Mouse (Mus musculus) lung, postnatal 0 days (tissue): Measurements from ENCODE around the gene Il16. TPM values are rescaled to one million over a fixed set of nuclear protein-coding genes. Genes with fewer than 3 reads are reported as not detected.

Experiments used
- ATAC-seq: fragments of 200-750 bp; cut with Nextera tagmentation; 2 replicates; pipeline ENCODE4 v1.8.0; 2017; ENCODE audit warnings: moderate library complexity
- DNase-seq: peaks from one replicate; pipeline ENCODE4 v3.0.0-alpha.2; 2016; ENCODE audit warnings: low spot score
- H3K27ac ChIP-seq: fragments of 300-500 bp; sonication (generic); 2 replicates; pipeline ENCODE4 v1.5.1; 2014; ENCODE audit warnings: antibody characterized with exemption, mild to moderate bottlenecking, low read length, mixed read lengths
- H3K27me3 ChIP-seq: fragments of 300-500 bp; sonication (generic); replicated peaks from 2 replicates; pipeline ENCODE4 v1.6.1; 2014; ENCODE audit warnings: low read length, mixed read lengths; ENCODE audit not compliant: insufficient read depth
- H3K36me3 ChIP-seq: fragments of 300-500 bp; sonication (generic); 2 replicates; pipeline ENCODE4 v1.6.1; 2014; ENCODE audit warnings: low read length, mixed read lengths; ENCODE audit not compliant: insufficient read depth
- H3K4me1 ChIP-seq: fragments of 300-500 bp; sonication (generic); 2 replicates; pipeline ENCODE4 v1.6.1; 2014; ENCODE audit warnings: antibody characterized with exemption, low read depth, low read length, mixed read lengths; ENCODE audit not compliant: insufficient read depth
- H3K4me2 ChIP-seq: fragments of 300-500 bp; sonication (generic); replicated peaks from 2 replicates; pipeline ENCODE4 v1.6.1; 2014; ENCODE audit warnings: low read depth, mild to moderate bottlenecking, low read length, moderate library complexity, mixed read lengths
- H3K4me3 ChIP-seq: fragments of 300-500 bp; sonication (generic); 2 replicates; pipeline ENCODE4 v1.5.1; 2014; ENCODE audit warnings: low read depth, low read length
- H3K9ac ChIP-seq: fragments of 300-500 bp; sonication (generic); replicated peaks from 2 replicates; pipeline ENCODE4 v1.6.1; 2014; ENCODE audit warnings: low read depth, mild to moderate bottlenecking
- H3K9me3 ChIP-seq: fragments of 300-500 bp; sonication (generic); 2 replicates; pipeline ENCODE4 v1.6.1; 2016; ENCODE audit warnings: low read length, mixed read lengths
- CTCF ChIP-seq: IDR thresholded peaks from 2 replicates; pipeline ENCODE4 v1.5.1; 2016; ENCODE audit warnings: antibody characterized with exemption, mild to moderate bottlenecking
- EP300 ChIP-seq: IDR thresholded peaks from 2 replicates; pipeline ENCODE4 v1.6.1; 2016; ENCODE audit warnings: antibody characterized with exemption, mild to moderate bottlenecking, control low read depth
- WGBS: fragments of 180-500 bp; shearing (Covaris S2); extraction: QIAGEN DNeasy Blood & Tissue Kit; methylation state at CpG from one replicate; pipeline ENCODE4 v1.1.7; 2014; 5-methylcytosine and 5-hydroxymethylcytosine counted together
- polyA plus RNA-seq: library from polyadenylated mRNA; unstranded; fragments of >200 nt; fragmentation: Nextera tagmentation; extraction: Ambion mirVana; gene quantifications from 2 replicates; pipeline ENCODE4 v1.2.1, GENCODE M21; 2015

The Il16 gene
- polyA plus RNA-seq, 1 experiment from 2014 or later = 8.0 TPM

- TF ChIP-seq CTCF (no peak), EP300 (no peak)
- ATAC-seq (no peak), DNase-seq (no peak)
- no peak overlapping the region for H3K27ac ChIP-seq
- no peak overlapping the region for H3K9ac ChIP-seq
- no peaks in the 10 kb centered on the region for H3K27me3 ChIP-seq
- no peaks in the 10 kb centered on the region for H3K36me3 ChIP-seq
- no peak overlapping the region for H3K4me3 ChIP-seq
- H3K4me1 ChIP-seq = no peaks in the 10 kb centered on the region
- 68% methylated on average over 2 of the region's 2 CpGs for WGBS
- H3K4me2 ChIP-seq = no peak overlapping the region
- H3K9me3 ChIP-seq = no peaks in the 10 kb centered on the region
These were observed 91.3 kb downstream of the Il16 start for GRCm38 (mm10) chr7:83654196-83654595.

GRCm38 (mm10) chr7:83653605-83654051 is 91.9 kb downstream of the Il16 start:
- ATAC-seq (no peak), DNase-seq (peak; percentile 18)
- H3K4me1 ChIP-seq = no peaks in the 10 kb centered on the region
- H3K27ac ChIP-seq = no peak overlapping the region
- H3K4me3 ChIP-seq = no peak overlapping the region
- H3K27me3 ChIP-seq = no peaks in the 10 kb centered on the region
- no peak overlapping the region for H3K9ac ChIP-seq
- no peak for TF ChIP-seq EP300
- TF ChIP-seq CTCF = no peak
- H3K36me3 ChIP-seq = no peaks in the 10 kb centered on the region
- no peak overlapping the region for H3K4me2 ChIP-seq
- no peaks in the 10 kb centered on the region for H3K9me3 ChIP-seq
- 78% methylated on average over 2 of the region's 2 CpGs for WGBS

- no peak for DNase-seq
- Histone ChIP-seq H3K4me2 (no peak overlapping the region), H3K36me3 (no peaks in the 10 kb centered on the region), H3K9me3 (no peaks in the 10 kb centered on the region), H3K4me3 (no peak overlapping the region), H3K4me1 (no peaks in the 10 kb centered on the region), H3K27ac (no peak overlapping the region), H3K27me3 (no peaks in the 10 kb centered on the region), H3K9ac (no peak overlapping the region)
- no peak for TF ChIP-seq EP300
- TF ChIP-seq CTCF = no peak
- WGBS = 81% methylated on average over 5 of the region's 5 CpGs
- no peak for ATAC-seq
These were observed 93.0 kb downstream of the Il16 start for GRCm38 (mm10) chr7:83652498-83652897.

GRCm38 (mm10) chr7:83650638-83651037 is 94.9 kb downstream of the Il16 start:
- DNase-seq (no peak), ATAC-seq (no peak)
- Histone ChIP-seq H3K9ac (no peak overlapping the region), H3K36me3 (no peaks in the 10 kb centered on the region), H3K27ac (no peak overlapping the region), H3K27me3 (no peaks in the 10 kb centered on the region), H3K4me2 (no peak overlapping the region), H3K4me1 (no peaks in the 10 kb centered on the region), H3K4me3 (no peak overlapping the region), H3K9me3 (no peaks in the 10 kb centered on the region)
- TF ChIP-seq EP300 (no peak), CTCF (no peak)
- WGBS = 68% methylated on average over 5 of the region's 5 CpGs

- TF ChIP-seq CTCF = no peak
- TF ChIP-seq EP300 = no peak
- H3K9ac ChIP-seq = no peak overlapping the region
- H3K9me3 ChIP-seq = no peaks in the 10 kb centered on the region
- H3K4me3 ChIP-seq = no peak overlapping the region
- no peaks in the 10 kb centered on the region for H3K27me3 ChIP-seq
- H3K4me2 ChIP-seq = no peak overlapping the region
- DNase-seq (no peak), ATAC-seq (no peak)
- WGBS = 35% methylated on average over 7 of the region's 7 CpGs
- H3K36me3 ChIP-seq = peaks cover 3% of the 10 kb centered on the region; the same call in 1 of the 2 replicates
- H3K27ac ChIP-seq = no peak overlapping the region
- H3K4me1 ChIP-seq = no peaks in the 10 kb centered on the region
These were observed 96.7 kb downstream of the Il16 start for GRCm38 (mm10) chr7:83648807-83649206.

GRCm38 (mm10) chr7:83645476-83645875 is 100.0 kb downstream of the Il16 start:
- no peaks in the 10 kb centered on the region for H3K9me3 ChIP-seq
- H3K36me3 ChIP-seq = peaks cover 5% of the 10 kb centered on the region; the same call in 1 of the 2 replicates
- H3K4me1 ChIP-seq = no peaks in the 10 kb centered on the region; the same call in 1 of the 2 replicates
- peak; percentile 37 for DNase-seq
- no peaks in the 10 kb centered on the region for H3K27me3 ChIP-seq
- no peak overlapping the region for H3K9ac ChIP-seq
- 70% methylated on average over 5 of the region's 5 CpGs for whole genome bisulfite sequencing
- no peak overlapping the region for H3K4me3 ChIP-seq
- ATAC-seq = no peak
- no peak for TF ChIP-seq EP300
- TF ChIP-seq CTCF = no peak
- H3K27ac ChIP-seq = no peak overlapping the region
- no peak overlapping the region for H3K4me2 ChIP-seq

- H3K9me3 ChIP-seq = no peaks in the 10 kb centered on the region
- no peaks in the 10 kb centered on the region; the same call in 1 of the 2 replicates for H3K4me1 ChIP-seq
- peaks cover 5% of the 10 kb centered on the region; the same call in 1 of the 2 replicates for H3K36me3 ChIP-seq
- ATAC-seq = no peak
- no peaks in the 10 kb centered on the region for H3K27me3 ChIP-seq
- no peak overlapping the region for H3K4me2 ChIP-seq
- no peak overlapping the region for H3K27ac ChIP-seq
- TF ChIP-seq EP300 (no peak), CTCF (no peak)
- H3K9ac ChIP-seq = no peak overlapping the region
- DNase-seq = no peak
- 83% methylated on average over 2 of the region's 2 CpGs for WGBS
- no peak overlapping the region for H3K4me3 ChIP-seq
These were observed 100.8 kb downstream of the Il16 start for GRCm38 (mm10) chr7:83644761-83645160.
